Mouse (Mus musculus) thymus, postnatal 25 days (tissue): Measurements from ENCODE around the gene Tat.

Experiments used
- DNase-seq: peaks from one replicate; pipeline ENCODE4 v3.0.0; 2022

Gene Tat

GRCm38 (mm10) chr8:109990224-109990623 lies at the start of gene Tat:
TSS of gene Tat (plus strand) at chr8:109990437.
- no peak for DNase-seq

- DNase-seq = no peak
Measured at GRCm38 (mm10) chr8:109941606-109942360, 48.5 kb upstream of the Tat start.

GRCm38 (mm10) chr8:109945153-109945632 lies 45.0 kb upstream of the Tat start:
- DNase-seq = no peak

GRCm38 (mm10) chr8:109945694-109946093 lies 44.5 kb upstream of the Tat start:
- DNase-seq = no peak

GRCm38 (mm10) chr8:109946272-109946671 lies 44.0 kb upstream of the Tat start:
- DNase-seq = no peak

- peak; percentile 11 for DNase-seq
Measured at GRCm38 (mm10) chr8:109947447-109948284, 42.6 kb upstream of the Tat start.

- DNase-seq = no peak
Measured at GRCm38 (mm10) chr8:109948285-109948564, 42.0 kb upstream of the Tat start.

GRCm38 (mm10) chr8:109952171-109952570 lies 38.1 kb upstream of the Tat start:
- no peak for DNase-seq

GRCm38 (mm10) chr8:109954486-109954948 lies 35.7 kb upstream of the Tat start:
- no peak for DNase-seq

- DNase-seq = peak; percentile 30
Measured at GRCm38 (mm10) chr8:109957167-109958028, 32.8 kb upstream of the Tat start.

GRCm38 (mm10) chr8:109958036-109958655 lies 32.1 kb upstream of the Tat start:
- no peak for DNase-seq

- no peak for DNase-seq
Measured at GRCm38 (mm10) chr8:109959112-109959511, 31.1 kb upstream of the Tat start.

GRCm38 (mm10) chr8:109961693-109962367 lies 28.4 kb upstream of the Tat start, which contains the start of gene Marveld3:
TSS of gene Marveld3 (minus strand) at chr8:109962203.
- DNase-seq = peak; percentile 33

- DNase-seq = no peak
Measured at GRCm38 (mm10) chr8:109962896-109963295, 27.3 kb upstream of the Tat start.

- no peak for DNase-seq
Measured at GRCm38 (mm10) chr8:109963421-109963820, 26.8 kb upstream of the Tat start.

GRCm38 (mm10) chr8:109964106-109964505 lies 26.1 kb upstream of the Tat start:
- no peak for DNase-seq

GRCm38 (mm10) chr8:109968837-109969236 lies 21.4 kb upstream of the Tat start:
- no peak for DNase-seq

- no peak for DNase-seq
Measured at GRCm38 (mm10) chr8:109970323-109970722, 19.9 kb upstream of the Tat start.

GRCm38 (mm10) chr8:109972901-109973300 lies 17.3 kb upstream of the Tat start:
- no peak for DNase-seq

- DNase-seq = no peak
Measured at GRCm38 (mm10) chr8:109979339-109979738, 10.9 kb upstream of the Tat start.

GRCm38 (mm10) chr8:109982386-109983105 lies 7.7 kb upstream of the Tat start:
- peak; percentile 24 for DNase-seq
